Mouse (Mus musculus): ENCODE measurements at regions not wholly inside any gene's neighbourhood (a gene's known extent, or its start where the extent isn't known, plus 50 kb on each side); places are given as distances from the start of the nearest gene placed in this dataset.
"Not testable (repeated sequence)": the region's sequence is repeated elsewhere in the genome, so short reads cannot be mapped to it uniquely, and the experiment has no call there.

- TF ChIP-seq CTCF (IDR thresholded peaks at IDR 0.05; ENCODE audit: low read depth, low read length); GATA1 (IDR thresholded peaks at IDR 0.05; ENCODE audit: borderline replicate concordance, low read length); POLR2AphosphoS5 (IDR thresholded peaks at IDR 0.05; ENCODE audit: insufficient replicate concordance, low read depth, low read length); TAL1 (conservative IDR thresholded peaks at IDR 0.05; ENCODE audit: low read depth, low read length); GATA2 (IDR thresholded peaks at IDR 0.05; ENCODE audit: borderline replicate concordance, low read depth, low read length): not testable (repeated sequence)
Measured at GRCm38 (mm10) chr7:106529433-106530102, 150.8 kb downstream of the Olfr693 start.
